Mouse (Mus musculus) midbrain, embryonic 15.5 days (tissue): ENCODE data around the gene Tekt2. TPM values are rescaled to one million over a fixed set of nuclear protein-coding genes. Genes with fewer than 3 reads are reported as not detected.

ENCODE experiments used
- ATAC-seq: fragments of 200-750 bp; cut with Nextera tagmentation; replicated peaks from 2 replicates; pipeline ENCODE4 v1.8.0; 2017; ENCODE audit warnings: moderate TSS enrichment
- H3K27ac ChIP-seq: fragments of 300-500 bp; sonication (generic); 2 replicates; pipeline ENCODE4 v1.5.1; 2015; ENCODE audit warnings: mild to moderate bottlenecking, inconsistent platforms
- H3K27me3 ChIP-seq: fragments of 300-500 bp; sonication (generic); replicated peaks from 2 replicates; pipeline ENCODE4 v1.6.1; 2015; ENCODE audit warnings: inconsistent platforms
- H3K36me3 ChIP-seq: fragments of 300-500 bp; sonication (generic); replicated peaks from 2 replicates; pipeline ENCODE4 v1.6.1; 2015; ENCODE audit warnings: inconsistent platforms
- H3K4me1 ChIP-seq: fragments of 300-500 bp; sonication (generic); 2 replicates; pipeline ENCODE4 v1.6.1; 2015; ENCODE audit warnings: inconsistent platforms
- H3K4me2 ChIP-seq: fragments of 300-500 bp; sonication (generic); 2 replicates; pipeline ENCODE4 v1.6.1; 2015; ENCODE audit warnings: inconsistent platforms, mild to moderate bottlenecking, moderate library complexity
- H3K4me3 ChIP-seq: fragments of 300-500 bp; sonication (generic); 2 replicates; pipeline ENCODE4 v1.5.1; 2015; ENCODE audit warnings: mild to moderate bottlenecking, inconsistent platforms
- H3K9ac ChIP-seq: fragments of 300-500 bp; sonication (generic); 2 replicates; pipeline ENCODE4 v1.6.1; 2015; ENCODE audit warnings: mild to moderate bottlenecking, inconsistent platforms
- H3K9me3 ChIP-seq: fragments of 300-500 bp; sonication (generic); 2 replicates; pipeline ENCODE4 v1.6.1; 2016; ENCODE audit warnings: inconsistent platforms
- WGBS: fragments of 180-500 bp; shearing (Covaris S2); methylation state at CpG from one replicate; pipeline ENCODE4 v1.1.7; 2015; ENCODE audit warnings: mixed read lengths; 5-methylcytosine and 5-hydroxymethylcytosine counted together
- polyA plus RNA-seq: library from polyadenylated mRNA; unstranded; fragments of >200 nt; fragmentation: Nextera tagmentation; extraction: Ambion mirVana; gene quantifications from 2 replicates; pipeline ENCODE4 v1.2.1, GENCODE M21; 2015

Gene Tekt2
- polyA plus RNA-seq, 1 experiment from 2014 or later, result 15.1 TPM

GRCm38 (mm10) chr4:126321111-126321853 lies 4.2 kb downstream of the Tekt2 start, which contains the start of gene Adprhl2:
Gene Adprhl2 (minus strand): TSS chr4:126321703.
- peak; percentile 87 for ATAC-seq
- Histone ChIP-seq H3K4me3 (peak within 1 kb of the TSS; percentile 67), H3K36me3 (peaks cover 21% of the 10 kb centered on the region), H3K9ac (peak within 1 kb of the TSS; percentile 86), H3K4me1 (peaks cover 30% of the 10 kb centered on the region), H3K4me2 (peak within 1 kb of the TSS; percentile 85), H3K27me3 (peaks cover 11% of the 10 kb centered on the region; the same call in 1 of the 2 replicates), H3K9me3 (no peaks in the 10 kb centered on the region), H3K27ac (peak within 1 kb of the TSS; percentile 87)
- WGBS, result under 1% methylated on average over 76 of the region's 80 CpGs

DNA sequence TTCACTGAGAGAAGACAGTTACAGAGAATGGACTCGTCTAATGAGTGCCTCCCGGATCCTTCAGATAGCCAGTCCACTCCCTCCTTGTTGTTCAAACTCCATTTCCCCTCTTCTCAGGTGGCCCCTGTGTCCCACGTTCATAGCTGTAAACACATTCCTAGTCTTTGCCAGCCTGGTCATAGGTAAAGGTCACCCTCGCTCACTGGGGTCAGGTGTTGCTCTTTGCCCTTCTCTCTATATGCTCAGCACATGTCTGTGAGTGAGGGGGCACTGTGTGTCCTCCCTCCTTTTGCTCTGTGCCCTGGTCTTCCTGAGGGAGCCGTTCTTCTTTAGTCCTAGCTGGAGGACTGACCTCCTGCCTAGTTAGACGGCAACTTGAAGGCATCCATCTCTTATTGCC lies 5.7 kb downstream of the Tekt2 start:
- Histone ChIP-seq H3K4me3 (no peak overlapping the region), H3K27me3 (peaks cover 7% of the 10 kb centered on the region; the same call in 1 of the 2 replicates), H3K9ac (no peak overlapping the region), H3K9me3 (no peaks in the 10 kb centered on the region), H3K4me1 (peaks cover 22% of the 10 kb centered on the region), H3K4me2 (no peak overlapping the region), H3K36me3 (peaks cover 32% of the 10 kb centered on the region), H3K27ac (no peak overlapping the region)
- WGBS, result 91% methylated on average over 6 of the region's 6 CpGs
- no peak for ATAC-seq

GRCm38 (mm10) chr4:126316443-126317040 lies 8.9 kb downstream of the Tekt2 start:
- Histone ChIP-seq H3K27ac (no peak overlapping the region), H3K27me3 (no peaks in the 10 kb centered on the region), H3K9me3 (no peaks in the 10 kb centered on the region), H3K4me2 (no peak overlapping the region), H3K9ac (no peak overlapping the region), H3K36me3 (peaks cover 36% of the 10 kb centered on the region), H3K4me3 (no peak overlapping the region), H3K4me1 (peaks cover 16% of the 10 kb centered on the region)
- WGBS, result 93% methylated on average over 13 of the region's 13 CpGs
- ATAC-seq, result no peak

- Histone ChIP-seq H3K4me2 (no peak overlapping the region), H3K4me3 (no peak overlapping the region), H3K4me1 (peaks cover 15% of the 10 kb centered on the region), H3K27me3 (no peaks in the 10 kb centered on the region), H3K9me3 (no peaks in the 10 kb centered on the region), H3K9ac (no peak overlapping the region), H3K36me3 (peaks cover 36% of the 10 kb centered on the region), H3K27ac (no peak overlapping the region)
- no peak for ATAC-seq
- 48% methylated on average over 5 of the region's 5 CpGs for whole genome bisulfite sequencing
Measured at GRCm38 (mm10) chr4:126315931-126316330, 9.6 kb downstream of the Tekt2 start.

DNA sequence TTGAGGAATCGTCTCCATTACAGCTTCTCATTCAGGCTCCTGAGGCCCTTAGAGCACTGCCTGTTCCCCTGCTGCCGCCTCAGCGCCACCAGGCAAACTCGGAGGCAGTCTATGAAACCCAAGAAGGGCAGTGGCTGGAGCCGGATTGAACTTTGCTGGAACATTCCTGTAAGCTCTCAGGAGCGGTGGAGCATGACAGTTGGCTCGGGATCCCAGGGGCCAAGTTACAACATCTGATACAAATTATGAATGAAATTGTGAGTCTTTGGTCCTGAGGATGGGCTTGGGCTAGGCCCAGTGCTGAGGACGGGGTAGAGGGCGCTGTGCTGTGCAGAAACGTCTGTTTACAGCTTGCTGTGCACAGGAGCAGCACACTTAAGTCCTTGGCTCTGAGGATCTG lies 11.1 kb downstream of the Tekt2 start:
- 47% methylated on average over 10 of the region's 10 CpGs for WGBS

DNA sequence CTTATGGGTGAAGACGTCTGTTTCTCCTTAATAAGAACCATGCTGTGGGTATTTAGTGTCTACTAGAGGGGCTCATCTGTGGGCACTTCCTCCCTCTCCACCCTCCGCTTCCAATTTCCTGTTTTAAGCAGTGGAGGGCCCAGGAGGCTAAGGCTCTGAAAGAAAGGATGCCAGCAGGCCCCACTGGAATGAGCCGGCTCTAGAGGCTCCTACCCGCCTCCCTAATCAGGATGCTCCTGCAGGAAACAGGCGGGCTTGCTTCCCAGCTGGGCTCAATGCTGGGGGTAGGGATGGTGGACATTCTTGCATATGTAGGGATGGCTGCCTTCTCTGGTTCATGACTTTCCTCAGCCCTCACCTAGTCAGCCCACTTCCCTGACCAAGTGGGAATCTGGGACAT lies 12.3 kb downstream of the Tekt2 start:
- Histone ChIP-seq H3K4me2 (no peak overlapping the region), H3K27me3 (no peaks in the 10 kb centered on the region), H3K4me1 (no peaks in the 10 kb centered on the region), H3K9ac (no peak overlapping the region), H3K4me3 (no peak overlapping the region), H3K9me3 (no peaks in the 10 kb centered on the region), H3K27ac (no peak overlapping the region), H3K36me3 (peaks cover 34% of the 10 kb centered on the region)
- 33% methylated on average over 5 of the region's 5 CpGs for WGBS
- no peak for ATAC-seq

More for the DNA sequence above, 11.1 kb downstream of the Tekt2 start:
- Histone ChIP-seq H3K27me3 (no peaks in the 10 kb centered on the region), H3K4me1 (no peaks in the 10 kb centered on the region), H3K36me3 (peaks cover 36% of the 10 kb centered on the region), H3K9me3 (no peaks in the 10 kb centered on the region), H3K4me3 (no peak overlapping the region), H3K9ac (no peak overlapping the region), H3K27ac (no peak overlapping the region), H3K4me2 (no peak overlapping the region)
- ATAC-seq, result no peak

- 87% methylated on average over 16 of the region's 16 CpGs for WGBS
- no peaks in the 10 kb centered on the region for H3K27me3 ChIP-seq
Measured at GRCm38 (mm10) chr4:126311566-126312200, 13.8 kb downstream of the Tekt2 start.

GRCm38 (mm10) chr4:126310344-126310743 lies 15.1 kb downstream of the Tekt2 start:
- 0 out of 2 replicates have a peak, but pooled peaks cover 7% of the 10 kb centered on the region for H3K36me3 ChIP-seq
- H3K9me3 ChIP-seq, result no peaks in the 10 kb centered on the region
- ATAC-seq, result peak; percentile 18; the same call in 1 of the 2 replicates
- H3K27ac ChIP-seq, result no peak overlapping the region
- H3K4me3 ChIP-seq, result no peak overlapping the region
- no peaks in the 10 kb centered on the region for H3K4me1 ChIP-seq
- no peak overlapping the region for H3K4me2 ChIP-seq
- WGBS, result 73% methylated on average over 7 of the region's 7 CpGs
- H3K27me3 ChIP-seq, result no peaks in the 10 kb centered on the region
- H3K9ac ChIP-seq, result no peak overlapping the region

More at GRCm38 (mm10) chr4:126311566-126312200, 13.8 kb downstream of the Tekt2 start:
- Histone ChIP-seq H3K4me3 (no peak overlapping the region), H3K27ac (no peak overlapping the region), H3K36me3 (peaks cover 19% of the 10 kb centered on the region), H3K9me3 (no peaks in the 10 kb centered on the region), H3K4me2 (no peak overlapping the region), H3K9ac (no peak overlapping the region), H3K4me1 (no peaks in the 10 kb centered on the region)
- no peak for ATAC-seq

GRCm38 (mm10) chr4:126309922-126310309 lies 15.6 kb downstream of the Tekt2 start:
- 0 out of 2 replicates have a peak, but pooled peaks cover 5% of the 10 kb centered on the region for H3K36me3 ChIP-seq
- no peak overlapping the region for H3K27ac ChIP-seq
- ATAC-seq, result peak; percentile 86
- H3K9me3 ChIP-seq, result no peaks in the 10 kb centered on the region
- H3K4me3 ChIP-seq, result peak overlapping the region; percentile 33
- H3K27me3 ChIP-seq, result no peaks in the 10 kb centered on the region
- H3K4me2 ChIP-seq, result peak overlapping the region; percentile 54
- H3K4me1 ChIP-seq, result no peaks in the 10 kb centered on the region
- peak overlapping the region; percentile 35 for H3K9ac ChIP-seq
- 2% methylated on average over 7 of the region's 7 CpGs for WGBS

DNA sequence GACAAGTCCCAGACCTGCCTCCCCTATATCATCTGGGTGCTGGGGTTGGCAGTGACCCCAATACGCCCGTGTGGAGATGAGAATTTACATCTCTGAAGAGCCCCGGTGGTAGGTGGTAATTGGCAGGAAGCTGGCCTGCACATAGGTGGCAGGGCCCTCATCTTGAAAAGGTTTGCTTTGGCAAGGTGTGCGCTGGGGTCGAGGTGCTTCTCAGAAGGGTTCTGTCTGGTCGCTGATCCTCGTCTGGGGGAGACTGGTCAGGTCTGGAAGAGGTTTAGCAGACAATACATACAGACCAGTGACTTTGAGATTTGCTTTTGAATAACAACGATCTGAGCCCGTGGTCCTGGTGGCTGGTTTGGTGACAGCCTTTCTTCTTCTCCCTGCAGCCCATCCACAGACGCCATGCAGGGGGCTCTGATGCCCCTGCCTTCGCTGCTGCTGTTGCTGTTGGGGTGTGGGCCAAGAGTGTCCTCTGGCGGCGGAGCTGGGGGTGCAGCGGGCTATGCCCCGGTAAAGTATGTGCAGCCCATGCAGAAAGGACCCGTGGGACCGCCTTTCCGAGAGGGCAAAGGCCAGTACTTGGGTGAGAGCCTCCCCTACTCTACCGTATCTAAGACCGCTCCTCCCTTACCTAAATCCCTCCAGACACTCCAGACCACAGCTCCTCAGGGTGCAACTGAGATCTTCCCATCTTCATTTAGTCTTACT lies 16.1 kb downstream of the Tekt2 start:
- ATAC-seq, result peak; percentile 60
- 18% methylated on average over 20 of the region's 20 CpGs for WGBS
- Histone ChIP-seq H3K27me3 (no peaks in the 10 kb centered on the region), H3K36me3 (0 out of 2 replicates have a peak, but pooled peaks cover 3% of the 10 kb centered on the region), H3K27ac (no peak overlapping the region), H3K4me1 (no peaks in the 10 kb centered on the region), H3K9ac (peak overlapping the region; percentile 35), H3K9me3 (no peaks in the 10 kb centered on the region), H3K4me2 (peak overlapping the region; percentile 54), H3K4me3 (peak overlapping the region; percentile 33)

DNA sequence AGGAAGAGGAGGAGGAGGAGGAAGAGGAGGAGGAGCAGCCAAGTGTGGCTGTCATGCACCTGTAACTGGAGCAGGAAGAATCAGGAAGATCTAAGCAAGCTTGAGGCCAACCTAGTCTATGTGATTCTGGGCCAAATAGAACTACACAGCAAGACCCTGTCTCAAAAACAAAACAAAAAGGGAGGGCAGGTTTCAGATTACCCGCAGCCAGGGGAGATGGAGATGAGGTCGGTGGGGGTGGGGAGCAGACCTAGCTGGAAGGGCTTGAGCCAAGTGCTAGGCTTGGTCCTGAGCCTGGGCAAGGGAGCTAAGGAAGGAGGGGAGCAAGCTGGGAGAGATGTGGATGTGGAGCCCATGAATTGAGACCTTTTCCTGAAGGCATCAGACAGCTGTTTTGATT lies 18.7 kb downstream of the Tekt2 start:
- ATAC-seq, result no peak
- Histone ChIP-seq H3K9me3 (no peaks in the 10 kb centered on the region), H3K4me1 (peaks cover under 1% of the 10 kb centered on the region; the same call in 1 of the 2 replicates), H3K27ac (no peak overlapping the region), H3K4me2 (no peak overlapping the region), H3K27me3 (peaks cover 20% of the 10 kb centered on the region), H3K4me3 (no peak overlapping the region), H3K9ac (no peak overlapping the region), H3K36me3 (no peaks in the 10 kb centered on the region)
- WGBS, result 14% methylated on average over 2 of the region's 2 CpGs

GRCm38 (mm10) chr4:126306058-126306457 lies 19.4 kb downstream of the Tekt2 start:
- no peak overlapping the region for H3K4me3 ChIP-seq
- WGBS, result 92% methylated on average over 6 of the region's 6 CpGs
- H3K36me3 ChIP-seq, result no peaks in the 10 kb centered on the region
- ATAC-seq, result no peak
- H3K27ac ChIP-seq, result no peak overlapping the region
- no peak overlapping the region for H3K4me2 ChIP-seq
- no peak overlapping the region for H3K9ac ChIP-seq
- H3K9me3 ChIP-seq, result no peaks in the 10 kb centered on the region
- peaks cover 8% of the 10 kb centered on the region for H3K4me1 ChIP-seq
- H3K27me3 ChIP-seq, result peaks cover 27% of the 10 kb centered on the region
